Mouse (Mus musculus) ES-Bruce4 (cell line): ENCODE measurements at regions not wholly inside any gene's neighbourhood (a gene's known extent, or its start where the extent isn't known, plus 50 kb on each side); places are given as distances from the start of the nearest gene placed in this dataset.

Experiments
- CTCF ChIP-seq: IDR thresholded peaks from one replicate; pipeline ENCODE4 v1.8.1; 2011; ENCODE audit warnings: low read depth, low read length
- POLR2A ChIP-seq: IDR thresholded peaks from one replicate; pipeline ENCODE4 v1.8.1; 2011; ENCODE audit warnings: low read length; ENCODE audit not compliant: insufficient read depth

DNA sequence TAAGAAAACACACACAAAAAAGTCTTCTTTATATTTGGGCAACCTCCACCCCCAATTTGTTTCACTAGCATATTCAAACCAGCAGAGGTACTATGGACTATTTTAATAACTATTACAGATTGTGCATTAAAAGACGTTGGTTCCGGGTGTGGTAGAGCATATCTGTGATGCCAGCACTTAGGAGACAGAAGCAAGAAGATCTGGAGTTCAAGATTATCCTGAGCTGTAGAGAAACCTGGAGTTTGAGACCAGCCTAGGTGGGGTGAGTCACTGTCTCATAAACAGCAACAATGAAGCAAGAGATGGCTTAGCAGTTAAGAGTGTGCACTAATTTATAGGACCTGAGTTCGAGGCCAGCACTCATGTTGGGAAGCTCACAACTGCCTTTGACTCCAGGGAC is 50.4 kb upstream of the Hk2 start:
- TF ChIP-seq POLR2A (no peak), CTCF (no peak)
